Mouse (Mus musculus) heart, postnatal 0 days (tissue): ENCODE data around the gene Ric1.
"Not testable (repeated sequence)": the region's sequence is repeated elsewhere in the genome, so short reads cannot be mapped to it uniquely, and the experiment has no call there.

ENCODE experiments used
- CTCF ChIP-seq: IDR thresholded peaks from 2 replicates; pipeline ENCODE4 v1.5.1; 2016; ENCODE audit warnings: antibody characterized with exemption, control low read depth, low read depth
- EP300 ChIP-seq: IDR thresholded peaks from 2 replicates; pipeline ENCODE4 v1.6.1; 2016; ENCODE audit warnings: antibody characterized with exemption, low read depth

DNA sequence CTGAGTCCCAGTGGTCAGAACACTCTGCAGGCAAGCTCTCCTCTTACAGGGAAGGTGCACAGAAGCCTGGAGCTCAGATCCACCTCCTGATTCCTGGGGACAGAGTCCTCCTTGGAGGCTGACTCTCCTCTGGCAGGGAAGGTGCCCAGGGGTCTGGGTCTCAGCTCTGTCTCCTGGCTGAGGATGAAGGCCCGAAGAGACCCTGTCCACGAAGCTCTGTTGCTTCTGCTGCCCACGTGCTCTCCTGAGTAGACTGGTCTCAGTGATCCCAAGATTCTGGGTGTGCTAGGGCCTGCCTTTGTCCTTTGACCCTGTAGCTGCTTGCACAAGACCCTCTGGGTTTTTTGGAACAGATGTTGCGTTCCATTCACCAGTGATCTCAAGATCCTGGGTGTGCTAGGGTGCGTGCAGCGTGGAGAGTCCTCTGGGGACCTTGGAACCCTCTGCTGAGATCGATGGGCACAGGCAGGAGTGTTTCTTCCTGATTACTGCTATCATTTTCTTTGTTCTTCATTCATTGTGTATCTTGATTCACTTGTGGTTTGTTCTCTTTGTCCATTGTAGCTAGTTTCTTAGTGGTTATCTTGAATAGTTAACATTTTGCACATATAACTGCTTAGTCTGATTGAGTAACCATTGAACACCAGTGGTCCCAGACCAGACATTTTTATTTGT, 35.2 kb downstream of the Ric1 start:
- not testable (repeated sequence) for TF ChIP-seq CTCF, EP300
